Mouse (Mus musculus) T-helper 2 cell (primary cell): Measurements from ENCODE around the gene Otulin.

Experiments used
- in situ Hi-C: fragments of 300-600 bp; cut with MboI, MseI; formaldehyde crosslinking; loops from one replicate; pipeline ENCODE4 v1.15.1; 2025; ENCODE audit warnings: high pct_unique_total_duplicates

Gene Otulin

GRCm38 (mm10) chr15:27552129-27552700 is 78.3 kb downstream of the Otulin start:
- in situ Hi-C loops: loop anchor here (10.0 kb wide), 1 partner anchor 1207 kb away; no protein-coding TSS in a partner anchor

DNA sequence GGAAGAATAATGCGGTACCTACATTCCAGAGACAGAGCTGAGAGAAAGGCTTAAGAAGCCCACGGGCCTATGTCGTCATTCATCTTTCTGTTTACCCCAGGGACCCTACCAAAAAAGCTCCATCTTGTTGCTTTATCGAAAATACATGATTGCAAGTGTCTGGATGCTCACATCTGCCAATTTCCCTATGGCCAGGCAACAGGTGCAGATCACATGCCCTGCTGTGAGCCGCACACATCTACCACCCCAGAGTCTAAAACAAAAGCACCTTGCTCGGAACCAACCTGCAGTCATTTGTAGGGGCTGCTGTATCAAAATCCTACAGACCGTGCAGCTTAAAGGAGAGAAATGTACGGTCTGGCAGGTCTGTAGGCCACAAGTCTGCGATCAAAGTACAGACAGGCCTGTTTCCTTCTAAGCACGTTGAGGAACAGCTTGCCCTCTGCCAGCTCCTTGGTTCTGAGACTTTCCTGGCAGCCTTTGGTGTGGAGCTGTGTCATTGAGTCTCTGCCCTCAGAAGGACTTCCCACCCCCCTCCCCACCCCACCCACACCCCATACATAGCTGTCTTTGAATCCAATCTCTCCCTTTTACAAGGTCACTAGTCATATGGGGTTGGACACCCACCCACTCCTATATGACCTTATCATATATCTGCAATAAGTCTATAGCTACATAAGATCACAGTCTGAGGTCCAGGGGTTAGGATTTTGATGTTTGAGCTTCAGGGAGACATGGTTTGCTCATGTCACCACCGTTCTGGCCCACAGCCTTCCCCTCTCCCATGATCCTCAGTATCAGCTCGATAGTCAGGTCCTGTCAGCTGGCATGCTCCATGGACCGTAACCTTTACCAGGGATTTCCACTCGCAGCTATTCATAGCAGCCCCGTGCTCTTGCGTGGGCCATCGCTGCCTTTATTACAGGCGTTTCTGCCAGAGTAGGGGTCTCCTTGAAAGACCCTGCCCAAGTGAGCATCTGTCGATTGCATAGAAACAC is 79.1 kb downstream of the Otulin start:
- in situ Hi-C loops: loop anchor here (10.0 kb wide), 1 partner anchor 1207 kb away; no protein-coding TSS in a partner anchor

DNA sequence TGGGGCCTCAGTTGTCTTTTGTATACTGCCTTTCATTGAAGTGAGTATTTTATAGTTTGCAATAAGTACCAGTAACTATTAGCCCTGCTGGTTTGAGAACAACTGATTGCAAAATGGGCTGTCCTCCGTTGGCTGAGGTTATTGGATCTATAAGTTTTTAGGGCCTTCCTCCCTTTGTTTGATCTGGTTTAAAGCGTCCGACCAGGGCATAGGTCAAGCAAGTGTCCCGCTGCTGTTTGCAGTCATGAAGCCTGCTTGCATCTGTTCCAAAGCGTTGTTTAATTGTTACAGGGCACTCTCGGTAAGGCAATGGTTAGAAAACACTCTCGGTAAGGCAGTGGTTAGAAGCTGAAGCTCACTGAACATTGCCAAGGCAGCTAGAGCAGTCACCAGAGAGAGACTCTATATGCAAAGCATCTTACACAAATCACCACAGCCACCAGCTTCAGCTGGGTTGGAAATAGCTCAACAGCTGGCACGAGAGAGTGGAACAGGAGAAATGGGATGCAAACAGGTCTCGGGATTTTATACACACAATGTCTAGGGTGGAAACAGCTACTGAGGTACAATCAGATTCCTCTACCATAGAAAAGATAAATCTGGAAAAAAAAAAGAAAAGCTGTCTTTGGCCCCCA is 80.0 kb downstream of the Otulin start:
- in situ Hi-C loops: loop anchor here (10.0 kb wide), 1 partner anchor 1206 kb away; no protein-coding TSS in a partner anchor

DNA sequence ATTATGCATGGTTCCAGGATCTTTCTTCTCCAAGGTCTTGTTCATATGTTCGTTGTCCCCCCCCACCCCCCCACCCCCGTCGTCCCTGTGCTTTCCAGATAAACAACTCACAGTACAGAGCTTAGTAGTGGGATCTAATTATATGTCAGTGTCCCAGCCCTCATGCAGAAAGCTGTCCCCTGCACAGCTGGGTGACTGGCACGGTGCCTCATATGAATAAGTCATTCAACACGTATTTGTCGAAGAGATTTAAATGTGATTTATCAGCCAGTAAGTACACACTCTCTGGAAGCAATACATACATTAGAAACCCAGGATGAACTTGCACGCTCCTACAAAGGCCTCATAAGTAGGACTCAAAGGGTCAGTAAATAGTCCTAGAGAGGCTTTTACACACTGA is 80.6 kb downstream of the Otulin start:
- in situ Hi-C loops: loop anchor here (10.0 kb wide), 1 partner anchor 1205 kb away; no protein-coding TSS in a partner anchor

- in situ Hi-C loops: no loop called here
Observed at GRCm38 (mm10) chr15:27549071-27549470, 81.4 kb downstream of the Otulin start.

DNA sequence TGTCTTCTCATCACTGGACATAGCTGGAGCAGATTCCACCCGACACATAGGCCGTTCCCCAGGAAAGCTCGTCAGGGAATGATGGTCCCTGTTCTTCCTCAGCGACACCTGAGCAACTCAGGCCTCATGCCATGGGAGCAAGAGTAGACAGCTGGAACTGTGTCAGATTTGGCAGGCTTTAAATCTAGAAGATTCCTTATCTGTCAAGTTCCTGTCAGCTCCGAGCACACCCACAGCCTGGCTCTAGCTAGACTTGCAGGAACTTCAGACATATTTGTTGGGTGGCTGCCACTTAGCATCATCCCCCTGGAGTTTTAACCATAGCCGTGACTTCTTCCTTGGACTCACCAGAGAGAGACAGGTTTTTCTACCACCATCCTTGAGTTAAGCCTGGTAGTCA is 82.4 kb downstream of the Otulin start:
- in situ Hi-C loops: no loop called here

DNA sequence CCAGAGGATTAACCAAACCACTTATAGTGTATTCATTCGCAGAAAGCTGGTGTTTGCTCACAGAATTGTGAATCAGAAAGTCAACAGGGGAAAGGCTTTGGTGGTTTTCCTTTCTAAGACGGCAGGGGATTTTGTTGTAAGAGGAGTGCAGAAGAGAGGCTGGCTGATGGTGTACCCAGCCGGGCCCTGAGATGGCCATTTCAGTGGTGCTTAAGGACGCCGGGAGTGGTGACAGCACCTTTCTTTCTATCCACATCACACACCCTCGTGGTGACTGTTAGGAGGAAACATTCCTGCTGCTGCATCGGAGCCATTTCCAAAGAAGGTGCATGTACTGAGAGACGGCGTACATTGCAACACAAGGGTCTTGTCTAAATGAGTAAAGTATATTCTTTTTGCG is 85.3 kb downstream of the Otulin start:
- in situ Hi-C loops: no loop called here

GRCm38 (mm10) chr15:27539745-27540144 is 90.7 kb downstream of the Otulin start:
- in situ Hi-C loops: no loop called here

GRCm38 (mm10) chr15:27537519-27538223 is 92.8 kb downstream of the Otulin start:
- in situ Hi-C loops: no loop called here

GRCm38 (mm10) chr15:27536771-27537170 is 93.7 kb downstream of the Otulin start:
- in situ Hi-C loops: no loop called here

DNA sequence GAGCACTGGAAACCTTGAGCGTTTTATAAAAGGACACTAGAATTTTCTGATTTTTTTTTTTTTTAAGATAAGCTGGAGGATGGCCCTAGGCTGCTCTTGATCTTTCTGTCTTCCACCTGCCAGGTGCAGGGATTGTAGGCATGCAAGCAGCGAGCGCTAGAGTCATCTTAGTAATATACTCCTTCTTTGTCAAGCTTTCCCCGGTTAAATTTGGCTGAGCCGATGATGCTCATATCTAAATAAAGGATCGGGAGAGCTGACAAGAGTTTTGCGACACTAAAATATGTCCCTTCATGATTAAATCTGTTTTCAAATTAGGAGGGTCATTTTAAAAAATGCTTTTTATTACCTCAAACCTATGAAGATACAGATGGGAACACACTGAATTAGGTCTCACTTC is 94.3 kb downstream of the Otulin start:
- in situ Hi-C loops: no loop called here

- in situ Hi-C loops: no loop called here
Observed at GRCm38 (mm10) chr15:27535681-27536080, 94.8 kb downstream of the Otulin start.

DNA sequence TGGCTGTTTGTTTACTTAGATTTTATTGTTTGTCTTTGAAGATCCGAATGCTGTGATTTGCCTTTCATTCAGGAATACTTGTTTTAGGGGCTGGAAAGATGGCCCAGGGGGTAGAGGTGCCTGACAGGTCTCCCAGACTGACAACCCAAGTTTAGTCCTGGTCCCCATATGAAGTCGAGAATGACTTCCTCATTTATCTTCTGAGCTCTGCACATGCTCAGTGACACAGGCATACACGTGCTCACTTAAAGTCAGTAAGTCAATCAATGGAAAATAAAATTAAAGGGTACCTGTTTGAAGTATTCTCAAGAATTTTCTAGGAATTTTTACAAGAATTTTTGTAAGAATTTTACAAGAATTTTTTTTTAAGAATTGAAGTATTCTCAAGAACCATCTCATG is 97.5 kb downstream of the Otulin start:
- in situ Hi-C loops: no loop called here

GRCm38 (mm10) chr15:27530023-27530422 is 100.5 kb downstream of the Otulin start:
- in situ Hi-C loops: no loop called here

DNA sequence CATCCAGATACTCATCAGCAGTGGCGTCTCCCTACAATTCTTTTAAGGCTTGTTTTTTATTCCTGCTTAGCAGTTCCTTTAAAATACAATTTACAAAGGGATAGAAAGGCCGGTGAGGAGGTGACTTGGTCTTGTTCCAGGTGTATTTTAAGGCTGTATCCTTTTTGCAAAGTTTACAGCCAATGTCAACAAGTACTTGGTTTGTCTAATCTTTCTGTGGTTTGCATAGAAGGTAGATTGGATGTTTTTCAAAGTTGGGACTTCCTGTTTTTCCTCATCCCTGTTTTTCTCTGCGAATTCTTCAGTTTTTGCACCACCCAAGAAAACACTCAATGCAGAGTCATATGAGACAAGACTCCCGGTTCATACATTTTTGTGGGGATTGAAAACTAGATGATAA is 101.6 kb downstream of the Otulin start:
- in situ Hi-C loops: no loop called here

- in situ Hi-C loops: no loop called here
Observed at GRCm38 (mm10) chr15:27525233-27526005, 105.1 kb downstream of the Otulin start.

- in situ Hi-C loops: no loop called here
Observed at GRCm38 (mm10) chr15:27519857-27520256, 110.6 kb downstream of the Otulin start.

DNA sequence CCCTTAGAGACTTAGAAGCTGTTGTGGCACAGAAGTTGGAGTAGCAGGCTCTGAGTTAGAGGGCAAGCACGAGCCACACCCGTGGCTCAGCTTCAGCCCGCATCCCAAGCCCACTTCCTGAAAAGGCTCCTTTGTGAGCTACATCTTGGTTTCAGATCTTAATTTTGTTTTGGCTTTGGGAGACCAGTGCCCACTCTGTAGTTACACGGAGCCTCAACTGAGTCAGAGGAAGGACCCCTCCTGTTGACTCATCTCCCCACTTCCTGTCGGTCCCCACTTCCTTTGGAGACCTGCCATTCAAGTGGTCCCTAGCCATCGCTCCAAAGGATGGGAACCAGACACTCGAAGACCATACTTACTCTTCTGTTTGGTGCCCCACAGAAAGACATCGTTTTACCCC is 112.5 kb downstream of the Otulin start:
- in situ Hi-C loops: no loop called here

GRCm38 (mm10) chr15:27516927-27517326 is 113.6 kb downstream of the Otulin start:
- in situ Hi-C loops: no loop called here

DNA sequence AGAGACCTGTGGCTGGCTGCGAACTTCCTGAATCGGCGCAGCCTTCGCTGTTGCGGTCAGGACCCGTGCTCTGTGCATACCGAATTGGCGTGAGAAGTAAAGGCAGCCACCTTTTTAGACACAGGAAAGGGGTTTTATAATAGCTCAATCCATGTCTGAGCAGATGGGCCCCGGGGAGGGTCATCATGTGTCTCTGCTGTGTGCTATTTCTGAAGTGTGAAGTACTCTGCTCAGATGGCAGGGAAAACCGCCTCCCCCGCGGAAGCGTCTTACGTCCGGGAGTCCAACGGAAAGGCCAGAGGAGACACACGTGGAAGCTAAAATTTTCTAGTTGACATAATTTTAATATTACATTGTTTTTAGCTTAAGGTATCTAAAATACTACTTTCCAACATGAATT is 121.5 kb downstream of the Otulin start:
- in situ Hi-C loops: no loop called here

GRCm38 (mm10) chr15:27508169-27508568 is 122.3 kb downstream of the Otulin start:
- in situ Hi-C loops: no loop called here
